Mouse (Mus musculus): ENCODE data around the gene Coq10b.

Gene Coq10b

DNA sequence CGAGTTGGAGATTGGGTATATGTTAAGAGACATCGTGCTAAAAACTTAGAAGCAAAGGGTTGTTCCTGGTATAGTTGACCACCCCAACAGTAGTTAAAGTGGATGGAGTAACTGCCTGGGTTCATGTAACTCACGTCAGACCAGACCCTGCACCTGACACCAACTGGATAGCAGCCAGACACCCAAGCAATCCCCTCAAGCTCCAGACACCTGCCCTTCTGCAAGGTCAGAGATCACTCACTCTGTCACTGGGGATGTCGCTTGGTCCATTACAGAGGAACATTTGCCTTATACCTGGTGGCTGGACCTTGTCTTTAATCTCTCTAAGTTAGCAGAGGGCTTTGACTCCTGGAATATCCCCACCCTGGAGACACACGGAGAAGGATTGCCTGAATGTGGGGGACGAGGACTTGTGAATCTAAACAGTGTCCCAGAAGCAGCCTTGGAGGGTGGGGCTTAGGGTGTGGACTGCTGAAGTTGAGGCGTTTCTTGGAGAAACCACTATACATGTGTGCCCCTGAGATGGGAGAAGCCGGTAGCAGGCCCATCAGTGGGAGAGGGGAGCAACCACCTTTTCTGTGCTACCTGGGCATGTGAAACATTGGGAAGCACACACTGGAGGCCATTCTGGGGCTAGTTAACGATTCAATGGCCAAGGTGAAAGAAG, 54.5 kb downstream of the Coq10b start:
- DNase-seq (ENCODE audit: low spot score): no peak

DNA sequence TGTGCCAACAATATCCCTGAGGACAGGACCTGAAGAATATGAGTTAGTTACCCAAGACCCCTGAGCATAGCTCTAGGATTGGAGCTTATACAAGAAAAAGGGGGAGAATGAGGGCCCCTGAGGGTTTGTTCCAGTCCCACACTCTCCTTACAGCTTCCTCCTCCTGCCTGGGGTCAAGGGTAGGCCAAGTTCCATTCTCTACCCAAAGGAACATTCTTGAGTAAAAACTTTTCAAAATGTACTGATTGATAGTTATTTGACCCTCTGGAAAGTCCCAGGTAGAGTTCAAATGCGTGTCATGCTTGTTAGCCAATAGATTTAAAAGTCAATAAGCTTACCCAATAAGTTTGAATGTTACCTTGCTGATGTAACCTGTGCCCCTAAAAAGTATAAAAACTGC, 55.1 kb downstream of the Coq10b start:
- DNase-seq (ENCODE audit: low spot score): no peak

- no peak for DNase-seq (ENCODE audit: low spot score)
Measured at GRCm38 (mm10) chr1:55108473-55108872, 55.9 kb downstream of the Coq10b start.

- DNase-seq (ENCODE audit: low spot score): no peak
Measured at GRCm38 (mm10) chr1:55109066-55109766, 56.6 kb downstream of the Coq10b start.
